Mouse (Mus musculus) liver, postnatal 0 days (tissue): ENCODE data around the gene Slc24a3. TPM values are rescaled to one million over a fixed set of nuclear protein-coding genes. Genes with fewer than 3 reads are reported as not detected.

Source experiments
- ATAC-seq: fragments of 200-750 bp; cut with Nextera tagmentation; 2 replicates; pipeline ENCODE4 v1.8.0; 2017; ENCODE audit warnings: mild to moderate bottlenecking, moderate library complexity
- DNase-seq: peaks from one replicate; pipeline ENCODE4 v3.0.0-alpha.2; 2016
- H3K27ac ChIP-seq: fragments of 300-500 bp; sonication (generic); 2 replicates; pipeline ENCODE4 v1.5.1; 2014; ENCODE audit warnings: antibody characterized with exemption, moderate library complexity, mild to moderate bottlenecking, low read depth
- H3K27me3 ChIP-seq: fragments of 300-500 bp; sonication (generic); 2 replicates; pipeline ENCODE4 v1.6.1; 2014; ENCODE audit warnings: low read length, control low read depth, mixed read lengths; ENCODE audit not compliant: insufficient read depth
- H3K36me3 ChIP-seq: fragments of 300-500 bp; sonication (generic); replicated peaks from 2 replicates; pipeline ENCODE4 v1.6.1; 2014; ENCODE audit warnings: mild to moderate bottlenecking, control low read depth, low read length, moderate library complexity, mixed read lengths; ENCODE audit not compliant: insufficient read depth
- H3K4me1 ChIP-seq: fragments of 300-500 bp; sonication (generic); 2 replicates; pipeline ENCODE4 v1.6.1; 2014; ENCODE audit warnings: antibody characterized with exemption, mild to moderate bottlenecking, control low read depth; ENCODE audit not compliant: insufficient read depth
- H3K4me2 ChIP-seq: fragments of 300-500 bp; sonication (generic); 2 replicates; pipeline ENCODE4 v1.6.1; 2014; ENCODE audit warnings: low read depth, mild to moderate bottlenecking, low read length, moderate library complexity, mixed read lengths
- H3K4me3 ChIP-seq: fragments of 300-500 bp; sonication (generic); 2 replicates; pipeline ENCODE4 v1.5.1; 2014; ENCODE audit warnings: low read depth, low read length
- H3K9ac ChIP-seq: fragments of 300-500 bp; sonication (generic); replicated peaks from 2 replicates; pipeline ENCODE4 v1.6.1; 2014; ENCODE audit warnings: mild to moderate bottlenecking, moderate library complexity
- H3K9me3 ChIP-seq: fragments of 300-500 bp; sonication (generic); 2 replicates; pipeline ENCODE4 v1.6.1; 2016; ENCODE audit warnings: mild to moderate bottlenecking, control low read depth, low read length, mixed read lengths
- CTCF ChIP-seq: sonication (generic); IDR thresholded peaks from 2 replicates; pipeline ENCODE4 v1.5.1; 2016; ENCODE audit warnings: antibody characterized with exemption, low read depth
- EP300 ChIP-seq: IDR thresholded peaks from 2 replicates; pipeline ENCODE4 v1.6.1; 2016; ENCODE audit warnings: antibody characterized with exemption, low read depth, mild to moderate bottlenecking
- WGBS: fragments of 180-500 bp; shearing (Covaris S2); extraction: QIAGEN DNeasy Blood & Tissue Kit; methylation state at CpG from one replicate; pipeline ENCODE4 v1.1.7; 2014; ENCODE audit not compliant: insufficient replicate concordance; 5-methylcytosine and 5-hydroxymethylcytosine counted together
- polyA plus RNA-seq: library from polyadenylated mRNA; unstranded; fragments of >200 nt; fragmentation: Nextera tagmentation; extraction: Ambion mirVana; gene quantifications from 2 replicates; pipeline ENCODE4 v1.2.1, GENCODE M21; 2015

The Slc24a3 gene
- 0.40 TPM in 2 replicates for polyA plus RNA-seq

GRCm38 (mm10) chr2:145167664-145168360 is at the start of gene Slc24a3:
Slc24a3 (plus strand) TSS chr2:145167754.
- ATAC-seq (peak; percentile 90), DNase-seq (peak; percentile 84)
- Histone ChIP-seq H3K4me1 (peaks cover 6% of the 10 kb centered on the region), H3K4me2 (peak within 1 kb of the TSS; percentile 88), H3K27me3 (peaks cover 11% of the 10 kb centered on the region; the same call in 1 of the 2 replicates), H3K27ac (no peak within 1 kb of the TSS), H3K4me3 (peak within 1 kb of the TSS; percentile 55), H3K9ac (peak within 1 kb of the TSS; percentile 49), H3K9me3 (no peaks in the 10 kb centered on the region), H3K36me3 (no peaks in the 10 kb centered on the region)
- TF ChIP-seq EP300 (no peak), CTCF (peak; percentile 77)
- WGBS = under 1% methylated on average over 30 of the region's 100 CpGs

GRCm38 (mm10) chr2:145117762-145118161 is 49.8 kb upstream of the Slc24a3 start:
- no peaks in the 10 kb centered on the region for H3K27me3 ChIP-seq
- no peak overlapping the region for H3K27ac ChIP-seq
- no peak overlapping the region for H3K4me3 ChIP-seq
- no peak for ATAC-seq
- H3K36me3 ChIP-seq = no peaks in the 10 kb centered on the region
- no peak for DNase-seq
- no peak overlapping the region for H3K9ac ChIP-seq
- H3K9me3 ChIP-seq = no peaks in the 10 kb centered on the region
- 74% methylated on average over 5 of the region's 5 CpGs for WGBS
- TF ChIP-seq CTCF (no peak), EP300 (no peak)
- no peaks in the 10 kb centered on the region for H3K4me1 ChIP-seq
- no peak overlapping the region for H3K4me2 ChIP-seq

GRCm38 (mm10) chr2:145127747-145128146 is 39.8 kb upstream of the Slc24a3 start:
- TF ChIP-seq CTCF = no peak
- TF ChIP-seq EP300 = no peak
- Histone ChIP-seq H3K4me2 (no peak overlapping the region), H3K9ac (no peak overlapping the region), H3K36me3 (no peaks in the 10 kb centered on the region), H3K9me3 (no peaks in the 10 kb centered on the region), H3K4me1 (no peaks in the 10 kb centered on the region), H3K27ac (no peak overlapping the region), H3K4me3 (no peak overlapping the region), H3K27me3 (no peaks in the 10 kb centered on the region)
- 81% methylated on average over 3 of the region's 3 CpGs for whole genome bisulfite sequencing
- DNase-seq = no peak
- ATAC-seq = no peak

- Histone ChIP-seq H3K27me3 (no peaks in the 10 kb centered on the region), H3K9me3 (no peaks in the 10 kb centered on the region), H3K4me3 (no peak overlapping the region), H3K4me2 (no peak overlapping the region), H3K27ac (no peak overlapping the region), H3K9ac (no peak overlapping the region), H3K36me3 (no peaks in the 10 kb centered on the region), H3K4me1 (no peaks in the 10 kb centered on the region)
- no peak for ATAC-seq
- no peak for DNase-seq
- TF ChIP-seq EP300 = no peak
- TF ChIP-seq CTCF = no peak
- WGBS = 71% methylated on average over 4 of the region's 4 CpGs
Measured at GRCm38 (mm10) chr2:145136625-145137291, 30.8 kb upstream of the Slc24a3 start.

- no peak overlapping the region for H3K4me3 ChIP-seq
- H3K9me3 ChIP-seq = no peaks in the 10 kb centered on the region
- DNase-seq = no peak
- WGBS = 29% methylated on average over 1 of the region's 1 CpGs
- H3K4me1 ChIP-seq = no peaks in the 10 kb centered on the region
- H3K27ac ChIP-seq = no peak overlapping the region
- no peak overlapping the region for H3K4me2 ChIP-seq
- no peak overlapping the region for H3K9ac ChIP-seq
- ATAC-seq = no peak
- H3K36me3 ChIP-seq = no peaks in the 10 kb centered on the region
- no peak for TF ChIP-seq CTCF
- TF ChIP-seq EP300 = no peak
- no peaks in the 10 kb centered on the region for H3K27me3 ChIP-seq
Measured at GRCm38 (mm10) chr2:145150407-145150806, 17.1 kb upstream of the Slc24a3 start.

- Histone ChIP-seq H3K27ac (no peak overlapping the region), H3K27me3 (no peaks in the 10 kb centered on the region), H3K36me3 (no peaks in the 10 kb centered on the region), H3K9ac (no peak overlapping the region), H3K4me1 (no peaks in the 10 kb centered on the region), H3K4me2 (no peak overlapping the region), H3K9me3 (no peaks in the 10 kb centered on the region), H3K4me3 (no peak overlapping the region)
- no peak for TF ChIP-seq CTCF
- TF ChIP-seq EP300 = no peak
- 21% methylated on average over 3 of the region's 3 CpGs for WGBS
- DNase-seq = no peak
- no peak for ATAC-seq
Measured at GRCm38 (mm10) chr2:145150821-145151220, 16.7 kb upstream of the Slc24a3 start.
